Mouse (Mus musculus): ENCODE data around the gene Mb. TPM values are rescaled to one million over a fixed set of nuclear protein-coding genes. Genes with fewer than 3 reads are reported as not detected.

The Mb gene
- 0.32 TPM in 1 of 2 replicates, not detected in the other for total RNA-seq (2012; rRNA removed)

DNA sequence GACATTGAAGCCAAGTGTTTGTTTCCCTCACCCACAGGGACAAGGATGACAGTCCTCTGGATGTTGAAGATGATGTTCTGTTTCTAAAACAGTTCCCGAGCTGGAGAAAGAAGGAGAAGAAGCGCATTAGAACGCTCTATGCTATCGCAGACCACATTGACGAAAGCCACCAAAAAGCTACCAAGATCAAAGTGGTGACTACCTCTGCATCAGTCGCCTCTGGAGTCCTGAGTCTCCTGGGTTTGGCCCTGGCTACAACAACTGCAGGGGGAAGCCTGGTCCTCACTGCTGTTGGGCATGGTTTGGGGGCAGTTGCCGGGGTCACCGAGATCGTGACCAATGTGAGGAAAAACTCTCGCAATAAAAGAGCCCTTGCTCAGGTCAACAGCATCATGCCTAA is at the start of gene Mb:
TSS of gene Mb (minus strand) at position 101 of the 400 bp plus-strand sequence.
- in situ Hi-C loops (cut with MboI; ENCODE audit: low sequenced_read_pairs in 2 of 2, unreplicated experiment in 2 of 2), result no loop called here
- peaks cover 7 to 24% of the 10 kb centered on the region in 2 experiments for H3K4me1 ChIP-seq (ENCODE audit: control insufficient read depth in 2 of 2, insufficient read depth in 2 of 2, low read length in 2 of 2, poor library complexity in 1 of 2)
- no peak within 1 kb of the TSS for H3K4me3 ChIP-seq (ENCODE audit: insufficient read depth in 1 of 2, low read depth in 1 of 2, low read length in 2 of 2, poor library complexity in 1 of 2, severe bottlenecking in 1 of 2)
- H3K36me3 ChIP-seq (ENCODE audit: control insufficient read depth, insufficient read depth, low read length, poor library complexity, severe bottlenecking), result no peaks in the 10 kb centered on the region
- no peak for DNase-seq (ENCODE audit: low read depth, low spot score)
- H3K9me3 ChIP-seq (ENCODE audit: control insufficient read depth, insufficient read depth, low read depth, low read length), result no peaks in the 10 kb centered on the region
- TF ChIP-seq MAFK (IDR thresholded peaks at IDR 0.05; ENCODE audit: insufficient read depth, low read depth, low read length) (no peak), CHD2 (IDR thresholded peaks at IDR 0.05; ENCODE audit: low read depth, low read length) (no peak), ZC3H11A (IDR thresholded peaks at IDR 0.05; ENCODE audit: borderline replicate concordance, low read depth, low read length) (no peak), ZNF384 (IDR thresholded peaks at IDR 0.05; ENCODE audit: low read depth, low read length) (no peak)
- no peak within 1 kb of the TSS for H3K27ac ChIP-seq (ENCODE audit: insufficient read depth, low read depth, low read length, poor library complexity, severe bottlenecking)
- H3K9ac ChIP-seq (ENCODE audit: insufficient read depth, low read depth, low read length, poor library complexity, severe bottlenecking), result no peak within 1 kb of the TSS

DNA sequence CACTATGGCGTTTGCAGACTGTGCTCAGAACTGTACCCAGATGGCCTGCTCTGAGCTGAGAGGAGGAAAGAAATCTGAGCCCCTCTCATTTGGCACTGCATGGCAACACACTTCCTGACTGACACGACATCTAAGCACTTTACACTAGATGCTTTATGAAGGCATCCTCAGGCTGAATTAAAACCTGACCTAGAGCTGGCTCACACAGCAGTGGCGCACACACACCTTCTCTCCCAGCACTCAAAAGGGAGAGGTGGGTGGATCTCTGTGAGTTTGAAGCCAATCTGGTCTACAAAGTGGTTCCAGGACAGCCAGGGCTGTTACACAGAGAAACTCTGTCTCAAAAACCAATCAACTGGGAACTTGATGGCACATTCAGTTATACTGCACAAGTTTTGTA is 49.3 kb upstream of the Mb start:
- Histone ChIP-seq H3K27ac (ENCODE audit: insufficient read depth, low read depth, low read length, poor library complexity, severe bottlenecking) (no peak overlapping the region), H3K9ac (ENCODE audit: insufficient read depth, low read depth, low read length, poor library complexity, severe bottlenecking) (no peak overlapping the region), H3K9me3 (ENCODE audit: control insufficient read depth, insufficient read depth, low read depth, low read length) (no peaks in the 10 kb centered on the region), H3K4me3 (ENCODE audit: insufficient read depth in 1 of 2, low read depth in 1 of 2, low read length in 2 of 2, poor library complexity in 1 of 2, severe bottlenecking in 1 of 2) (no peak overlapping the region), H3K4me1 (ENCODE audit: control insufficient read depth in 2 of 2, insufficient read depth in 2 of 2, low read length in 2 of 2, poor library complexity in 1 of 2) (peaks cover 19 to 20% of the 10 kb centered on the region in 2 experiments), H3K36me3 (ENCODE audit: control insufficient read depth, insufficient read depth, low read length, poor library complexity, severe bottlenecking) (peaks cover 18% of the 10 kb centered on the region)
- DNase-seq (ENCODE audit: low read depth, low spot score), result no peak
- TF ChIP-seq MAFK (IDR thresholded peaks at IDR 0.05; ENCODE audit: insufficient read depth, low read depth, low read length) (no peak), ZC3H11A (IDR thresholded peaks at IDR 0.05; ENCODE audit: borderline replicate concordance, low read depth, low read length) (no peak), ZNF384 (IDR thresholded peaks at IDR 0.05; ENCODE audit: low read depth, low read length) (no peak), CHD2 (IDR thresholded peaks at IDR 0.05; ENCODE audit: low read depth, low read length) (no peak), HCFC1 (IDR thresholded peaks at IDR 0.05; ENCODE audit: borderline replicate concordance, insufficient read depth, low read length) (no peak)
- in situ Hi-C loops (cut with MboI; ENCODE audit: low sequenced_read_pairs in 2 of 2, unreplicated experiment in 2 of 2), result no loop called here

DNA sequence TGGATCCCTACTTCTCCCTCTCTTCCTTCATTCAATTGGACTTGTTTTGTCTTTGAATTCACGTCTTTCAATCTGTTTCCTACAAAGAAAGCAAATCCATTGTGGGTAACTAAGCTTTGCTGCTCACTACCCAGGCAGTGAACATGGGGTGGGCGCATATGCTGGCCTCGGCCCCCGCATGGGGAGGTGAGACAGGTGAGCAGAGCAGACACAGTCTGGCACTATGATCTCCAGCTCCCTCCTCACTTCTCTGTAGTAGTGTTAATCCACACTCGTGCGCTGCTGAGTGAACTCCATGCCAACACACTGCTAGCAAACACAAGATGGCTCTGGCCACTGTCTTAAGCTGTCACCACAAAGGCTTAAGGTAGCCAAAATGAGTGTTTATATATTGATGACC is 46.9 kb upstream of the Mb start:
- H3K4me1 ChIP-seq (ENCODE audit: control insufficient read depth in 2 of 2, insufficient read depth in 2 of 2, low read length in 2 of 2, poor library complexity in 1 of 2), result peaks cover 7 to 14% of the 10 kb centered on the region in 2 experiments
- in situ Hi-C loops (cut with MboI; ENCODE audit: low sequenced_read_pairs in 2 of 2, unreplicated experiment in 2 of 2), result no loop called here
- TF ChIP-seq ZNF384 (IDR thresholded peaks at IDR 0.05; ENCODE audit: low read depth, low read length) (no peak), CHD2 (IDR thresholded peaks at IDR 0.05; ENCODE audit: low read depth, low read length) (no peak), HCFC1 (IDR thresholded peaks at IDR 0.05; ENCODE audit: borderline replicate concordance, insufficient read depth, low read length) (no peak), MAFK (IDR thresholded peaks at IDR 0.05; ENCODE audit: insufficient read depth, low read depth, low read length) (no peak), ZC3H11A (IDR thresholded peaks at IDR 0.05; ENCODE audit: borderline replicate concordance, low read depth, low read length) (no peak)
- no peak overlapping the region for H3K4me3 ChIP-seq (ENCODE audit: insufficient read depth in 1 of 2, low read depth in 1 of 2, low read length in 2 of 2, poor library complexity in 1 of 2, severe bottlenecking in 1 of 2)
- no peak overlapping the region for H3K9ac ChIP-seq (ENCODE audit: insufficient read depth, low read depth, low read length, poor library complexity, severe bottlenecking)
- H3K36me3 ChIP-seq (ENCODE audit: control insufficient read depth, insufficient read depth, low read length, poor library complexity, severe bottlenecking), result peaks cover 22% of the 10 kb centered on the region
- no peaks in the 10 kb centered on the region for H3K9me3 ChIP-seq (ENCODE audit: control insufficient read depth, insufficient read depth, low read depth, low read length)
- H3K27ac ChIP-seq (ENCODE audit: insufficient read depth, low read depth, low read length, poor library complexity, severe bottlenecking), result no peak overlapping the region
- DNase-seq (ENCODE audit: low read depth, low spot score), result no peak

- Histone ChIP-seq H3K9me3 (ENCODE audit: control insufficient read depth, insufficient read depth, low read depth, low read length) (no peaks in the 10 kb centered on the region), H3K27ac (ENCODE audit: insufficient read depth, low read depth, low read length, poor library complexity, severe bottlenecking) (no peak overlapping the region), H3K4me3 (ENCODE audit: insufficient read depth in 1 of 2, low read depth in 1 of 2, low read length in 2 of 2, poor library complexity in 1 of 2, severe bottlenecking in 1 of 2) (no peak overlapping the region), H3K36me3 (ENCODE audit: control insufficient read depth, insufficient read depth, low read length, poor library complexity, severe bottlenecking) (peaks cover 26% of the 10 kb centered on the region), H3K4me1 (ENCODE audit: control insufficient read depth in 2 of 2, insufficient read depth in 2 of 2, low read length in 2 of 2, poor library complexity in 1 of 2) (peaks cover 0 to 5% of the 10 kb centered on the region in 2 experiments; a peak in 2 of 4 replicates), H3K9ac (ENCODE audit: insufficient read depth, low read depth, low read length, poor library complexity, severe bottlenecking) (no peak overlapping the region)
- DNase-seq (ENCODE audit: low read depth, low spot score), result no peak
- TF ChIP-seq ZC3H11A (IDR thresholded peaks at IDR 0.05; ENCODE audit: borderline replicate concordance, low read depth, low read length) (no peak), CHD2 (IDR thresholded peaks at IDR 0.05; ENCODE audit: low read depth, low read length) (no peak), MAFK (IDR thresholded peaks at IDR 0.05; ENCODE audit: insufficient read depth, low read depth, low read length) (no peak), HCFC1 (IDR thresholded peaks at IDR 0.05; ENCODE audit: borderline replicate concordance, insufficient read depth, low read length) (no peak), ZNF384 (IDR thresholded peaks at IDR 0.05; ENCODE audit: low read depth, low read length) (no peak)
- in situ Hi-C loops (cut with MboI; ENCODE audit: low sequenced_read_pairs in 2 of 2, unreplicated experiment in 2 of 2), result no loop called here
Observed at GRCm38 (mm10) chr15:77095216-77095615, 44.7 kb upstream of the Mb start.

- Histone ChIP-seq H3K9ac (ENCODE audit: insufficient read depth, low read depth, low read length, poor library complexity, severe bottlenecking) (no peak overlapping the region), H3K4me3 (ENCODE audit: insufficient read depth in 1 of 2, low read depth in 1 of 2, low read length in 2 of 2, poor library complexity in 1 of 2, severe bottlenecking in 1 of 2) (no peak overlapping the region), H3K27ac (ENCODE audit: insufficient read depth, low read depth, low read length, poor library complexity, severe bottlenecking) (no peak overlapping the region), H3K4me1 (ENCODE audit: control insufficient read depth in 2 of 2, insufficient read depth in 2 of 2, low read length in 2 of 2, poor library complexity in 1 of 2) (0 out of 4 replicates have a peak, but pooled peaks cover 0 to 3% of the 10 kb centered on the region in 2 experiments), H3K36me3 (ENCODE audit: control insufficient read depth, insufficient read depth, low read length, poor library complexity, severe bottlenecking) (peaks cover 26% of the 10 kb centered on the region), H3K9me3 (ENCODE audit: control insufficient read depth, insufficient read depth, low read depth, low read length) (no peaks in the 10 kb centered on the region)
- in situ Hi-C loops (cut with MboI; ENCODE audit: low sequenced_read_pairs in 2 of 2, unreplicated experiment in 2 of 2), result no loop called here
- DNase-seq (ENCODE audit: low read depth, low spot score), result no peak
- TF ChIP-seq ZNF384 (IDR thresholded peaks at IDR 0.05; ENCODE audit: low read depth, low read length) (no peak), CHD2 (IDR thresholded peaks at IDR 0.05; ENCODE audit: low read depth, low read length) (no peak), ZC3H11A (IDR thresholded peaks at IDR 0.05; ENCODE audit: borderline replicate concordance, low read depth, low read length) (no peak)
Observed at GRCm38 (mm10) chr15:77094431-77094830, 44.0 kb upstream of the Mb start.

Data from ES-E14 (cell line).